Mouse (Mus musculus): ENCODE results near the gene Palld. TPM values are rescaled to one million over a fixed set of nuclear protein-coding genes. Genes with fewer than 3 reads are reported as not detected.

The Palld gene
- total and polyA plus RNA-seq, 2 experiments from 2014 or later = 10.7 to 11.0 TPM

DNA sequence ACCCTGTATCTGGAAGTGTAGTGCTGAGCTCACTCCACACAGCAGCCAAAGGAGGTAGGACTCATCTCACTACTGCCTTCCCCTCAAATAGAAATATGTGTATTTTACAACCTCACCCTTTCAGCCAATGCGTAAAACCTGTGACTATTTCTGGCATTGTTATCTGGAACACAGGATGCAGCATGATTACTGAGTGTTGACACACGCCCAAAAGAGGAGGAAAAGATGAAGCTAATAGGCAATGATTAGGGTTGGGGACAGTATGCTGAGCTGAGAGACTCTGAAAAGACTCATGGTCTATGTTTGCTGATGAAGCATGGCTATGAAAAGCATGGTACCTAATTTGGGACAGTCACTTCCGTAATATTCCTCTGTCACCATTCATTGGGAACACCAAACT, 124.3 kb downstream of the Palld start:
- Histone ChIP-seq H3K27ac (ENCODE audit: low read depth, low read length) (no peak overlapping the region), H3K4me1 (ENCODE audit: insufficient read depth) (no peaks in the 10 kb centered on the region), H3K36me3 (ENCODE audit: insufficient read depth) (no peaks in the 10 kb centered on the region), H3K4me3 (ENCODE audit: low read depth, low read length) (no peak overlapping the region), H3K27me3 (ENCODE audit: insufficient read depth, low read length) (no peaks in the 10 kb centered on the region), H3K9ac (no peak overlapping the region), H3K9me3 (ENCODE audit: low read length) (no peaks in the 10 kb centered on the region), H3K4me2 (ENCODE audit: low read depth) (no peak overlapping the region)
- ATAC-seq (no peak), DNase-seq (no peak)
- WGBS = 73% methylated on average over 3 of the region's 3 CpGs
- no peak for TF ChIP-seq CTCF (IDR thresholded peaks at IDR 0.05; ENCODE audit: low read depth)

DNA sequence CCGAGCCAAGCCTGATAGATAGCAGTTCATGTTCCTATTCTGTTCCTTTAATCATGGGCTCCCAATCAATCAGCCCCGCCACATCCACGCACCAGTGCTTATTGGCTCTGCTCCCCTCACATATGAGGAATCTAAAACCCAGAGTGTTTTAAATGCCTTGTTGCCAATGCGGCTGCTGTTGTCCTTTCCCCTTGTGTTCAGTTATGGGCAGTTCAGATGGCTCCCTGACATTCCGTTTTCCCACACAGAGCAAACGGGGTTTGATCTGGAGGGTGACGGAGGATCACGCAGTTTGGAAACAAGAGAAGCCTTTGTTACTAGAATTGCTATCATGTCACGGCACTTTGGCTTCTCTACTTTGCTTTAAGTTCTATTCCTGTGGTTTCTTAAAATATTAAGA, 125.9 kb downstream of the Palld start:
- no peak overlapping the region for H3K9ac ChIP-seq
- no peaks in the 10 kb centered on the region for H3K9me3 ChIP-seq (ENCODE audit: low read length)
- no peaks in the 10 kb centered on the region for H3K4me1 ChIP-seq (ENCODE audit: insufficient read depth)
- DNase-seq (no peak), ATAC-seq (no peak)
- no peaks in the 10 kb centered on the region for H3K27me3 ChIP-seq (ENCODE audit: insufficient read depth, low read length)
- no peaks in the 10 kb centered on the region for H3K36me3 ChIP-seq (ENCODE audit: insufficient read depth)
- no peak overlapping the region for H3K4me3 ChIP-seq (ENCODE audit: low read depth, low read length)
- TF ChIP-seq CTCF (IDR thresholded peaks at IDR 0.05; ENCODE audit: low read depth) = no peak
- WGBS = 77% methylated on average over 9 of the region's 9 CpGs
- H3K4me2 ChIP-seq (ENCODE audit: low read depth) = no peak overlapping the region
- H3K27ac ChIP-seq (ENCODE audit: low read depth, low read length) = no peak overlapping the region

DNA sequence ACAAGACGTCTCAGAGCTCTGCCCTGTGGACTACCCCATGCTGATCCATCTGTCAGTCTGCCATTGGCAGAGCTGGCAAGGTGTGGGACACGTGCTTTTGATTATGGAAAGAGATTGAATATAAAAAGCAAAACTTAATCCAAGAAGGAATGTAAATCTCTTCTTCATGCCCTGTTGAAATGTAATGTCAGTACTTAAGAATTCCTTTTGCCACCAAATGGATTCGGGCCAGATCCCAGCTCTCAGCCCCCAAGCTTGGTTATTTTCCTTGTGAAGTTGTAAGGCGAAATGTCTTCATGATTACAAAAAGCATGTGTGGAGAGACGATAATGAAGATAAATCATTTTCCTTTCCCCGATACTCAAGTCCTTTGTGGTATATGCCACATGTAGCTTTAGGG, 126.6 kb downstream of the Palld start:
- no peak overlapping the region for H3K4me2 ChIP-seq (ENCODE audit: low read depth)
- no peak overlapping the region for H3K9ac ChIP-seq
- H3K4me3 ChIP-seq (ENCODE audit: low read depth, low read length) = no peak overlapping the region
- 75% methylated on average over 6 of the region's 6 CpGs for WGBS
- H3K27ac ChIP-seq (ENCODE audit: low read depth, low read length) = no peak overlapping the region
- H3K36me3 ChIP-seq (ENCODE audit: insufficient read depth) = no peaks in the 10 kb centered on the region
- no peaks in the 10 kb centered on the region for H3K27me3 ChIP-seq (ENCODE audit: insufficient read depth, low read length)
- no peak for DNase-seq
- no peak for ATAC-seq
- H3K4me1 ChIP-seq (ENCODE audit: insufficient read depth) = no peaks in the 10 kb centered on the region
- TF ChIP-seq CTCF (IDR thresholded peaks at IDR 0.05; ENCODE audit: low read depth) = no peak
- no peaks in the 10 kb centered on the region for H3K9me3 ChIP-seq (ENCODE audit: low read length)

DNA sequence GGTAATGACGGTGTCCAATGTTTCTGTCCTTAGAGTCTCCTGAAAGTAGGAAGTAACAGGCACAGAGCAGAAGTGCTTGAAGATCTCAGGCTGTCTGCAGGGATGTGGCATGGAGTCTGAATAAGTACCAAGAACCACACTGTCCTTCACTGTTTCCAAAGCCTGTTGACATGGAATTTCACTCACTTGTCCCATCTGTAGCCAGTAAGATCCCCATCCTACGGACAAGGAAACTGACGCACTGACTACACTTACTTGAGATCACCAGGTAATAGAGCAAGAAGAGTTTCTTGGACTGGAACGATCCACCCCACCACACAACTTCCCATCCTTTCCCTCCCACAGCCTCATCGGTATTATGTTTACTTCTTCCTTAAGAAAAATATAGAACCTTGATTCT, 128.3 kb downstream of the Palld start:
- H3K4me1 ChIP-seq (ENCODE audit: insufficient read depth) = no peaks in the 10 kb centered on the region
- H3K4me3 ChIP-seq (ENCODE audit: low read depth, low read length) = no peak overlapping the region
- DNase-seq (no peak), ATAC-seq (no peak)
- no peaks in the 10 kb centered on the region for H3K36me3 ChIP-seq (ENCODE audit: insufficient read depth)
- no peaks in the 10 kb centered on the region for H3K9me3 ChIP-seq (ENCODE audit: low read length)
- no peak overlapping the region for H3K27ac ChIP-seq (ENCODE audit: low read depth, low read length)
- no peak overlapping the region for H3K4me2 ChIP-seq (ENCODE audit: low read depth)
- 90% methylated on average over 5 of the region's 5 CpGs for WGBS
- no peaks in the 10 kb centered on the region for H3K27me3 ChIP-seq (ENCODE audit: insufficient read depth, low read length)
- TF ChIP-seq CTCF (IDR thresholded peaks at IDR 0.05; ENCODE audit: low read depth) = no peak
- H3K9ac ChIP-seq = no peak overlapping the region

DNA sequence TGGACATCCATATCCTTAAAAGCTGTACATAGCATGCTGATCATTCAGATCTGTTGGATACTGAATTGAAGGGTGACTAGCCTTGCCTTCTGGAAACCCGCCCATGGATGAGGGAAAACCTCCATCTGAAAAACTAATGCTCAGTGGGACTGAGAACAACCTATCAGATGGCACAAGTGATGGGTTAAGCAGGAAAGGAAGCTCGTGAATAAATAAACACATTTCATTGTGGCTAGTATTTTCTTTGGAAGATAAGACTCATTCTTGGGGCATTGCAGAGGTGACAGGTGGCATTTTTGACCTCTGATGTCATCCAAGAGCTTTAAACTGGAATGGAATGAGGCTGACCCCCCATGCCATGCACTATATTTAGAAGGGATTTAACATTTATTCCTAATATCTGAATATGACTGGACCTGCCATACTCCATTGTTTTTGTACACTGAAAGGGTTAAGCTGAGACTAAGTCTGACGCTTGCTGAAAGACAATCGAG, 128.8 kb downstream of the Palld start:
- Histone ChIP-seq H3K9me3 (ENCODE audit: low read length) (no peaks in the 10 kb centered on the region), H3K27ac (ENCODE audit: low read depth, low read length) (no peak overlapping the region), H3K9ac (no peak overlapping the region), H3K4me3 (ENCODE audit: low read depth, low read length) (no peak overlapping the region), H3K36me3 (ENCODE audit: insufficient read depth) (no peaks in the 10 kb centered on the region), H3K4me1 (ENCODE audit: insufficient read depth) (no peaks in the 10 kb centered on the region), H3K4me2 (ENCODE audit: low read depth) (no peak overlapping the region), H3K27me3 (ENCODE audit: insufficient read depth, low read length) (no peaks in the 10 kb centered on the region)
- no peak for ATAC-seq
- DNase-seq = no peak
- no peak for TF ChIP-seq CTCF (IDR thresholded peaks at IDR 0.05; ENCODE audit: low read depth)
- WGBS = 77% methylated on average over 4 of the region's 4 CpGs

DNA sequence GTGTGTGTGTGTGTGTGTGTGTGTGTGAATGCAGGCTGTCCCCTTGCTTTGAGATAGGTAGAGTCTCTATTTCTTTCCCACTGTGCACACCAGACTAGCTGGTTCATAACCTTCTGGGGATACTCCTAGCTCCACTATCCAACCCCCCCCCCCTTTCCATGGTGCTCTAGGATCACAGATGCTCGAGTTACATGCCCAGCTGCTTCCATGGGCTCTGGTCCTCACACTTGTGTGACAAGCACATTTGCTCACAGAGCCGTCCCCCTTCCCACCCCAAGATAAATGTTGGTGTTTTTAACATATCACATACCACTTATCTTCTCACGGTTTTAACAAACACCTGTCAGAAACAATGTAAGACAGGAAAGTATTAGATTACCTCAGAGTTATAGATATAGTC, 131.2 kb downstream of the Palld start:
- no peak overlapping the region for H3K4me3 ChIP-seq (ENCODE audit: low read depth, low read length)
- H3K27ac ChIP-seq (ENCODE audit: low read depth, low read length) = no peak overlapping the region
- H3K36me3 ChIP-seq (ENCODE audit: insufficient read depth) = no peaks in the 10 kb centered on the region
- no peaks in the 10 kb centered on the region for H3K4me1 ChIP-seq (ENCODE audit: insufficient read depth)
- DNase-seq (no peak), ATAC-seq (no peak)
- no peak overlapping the region for H3K9ac ChIP-seq
- no peak overlapping the region for H3K4me2 ChIP-seq (ENCODE audit: low read depth)
- no peak for TF ChIP-seq CTCF (IDR thresholded peaks at IDR 0.05; ENCODE audit: low read depth)
- no peaks in the 10 kb centered on the region for H3K9me3 ChIP-seq (ENCODE audit: low read length)
- WGBS = 79% methylated on average over 3 of the region's 3 CpGs
- no peaks in the 10 kb centered on the region for H3K27me3 ChIP-seq (ENCODE audit: insufficient read depth, low read length)

DNA sequence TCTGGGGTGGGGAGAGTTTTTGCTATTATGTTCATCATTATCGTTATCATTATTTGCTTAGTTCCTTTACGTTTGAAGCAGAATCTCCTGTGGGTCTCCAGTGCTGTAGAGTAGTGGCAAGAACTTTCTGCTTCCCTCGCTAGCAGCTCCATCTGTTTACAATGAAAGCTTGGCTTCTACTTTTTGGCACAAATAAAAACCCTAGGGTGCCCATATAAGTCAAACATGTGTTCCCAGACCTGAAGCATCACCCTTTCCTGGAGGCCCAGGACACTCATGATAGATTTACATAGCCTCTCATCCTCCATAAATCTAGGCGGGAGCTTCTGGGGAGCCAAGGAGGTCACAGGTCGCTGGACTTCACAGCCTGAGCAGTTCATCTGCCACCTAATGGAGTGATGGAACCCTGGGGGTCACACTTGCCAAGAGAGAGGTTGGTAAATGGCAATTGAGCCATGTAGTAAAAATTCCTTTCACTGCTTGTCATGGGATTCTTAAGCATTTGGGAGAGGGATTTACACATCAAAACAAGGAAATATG, 133.1 kb downstream of the Palld start:
- Histone ChIP-seq H3K27ac (ENCODE audit: low read depth, low read length) (no peak overlapping the region), H3K9ac (no peak overlapping the region), H3K36me3 (ENCODE audit: insufficient read depth) (no peaks in the 10 kb centered on the region), H3K4me3 (ENCODE audit: low read depth, low read length) (no peak overlapping the region), H3K4me2 (ENCODE audit: low read depth) (no peak overlapping the region), H3K4me1 (ENCODE audit: insufficient read depth) (no peaks in the 10 kb centered on the region), H3K9me3 (ENCODE audit: low read length) (no peaks in the 10 kb centered on the region), H3K27me3 (ENCODE audit: insufficient read depth, low read length) (no peaks in the 10 kb centered on the region)
- no peak for DNase-seq
- 77% methylated on average over 5 of the region's 5 CpGs for WGBS
- no peak for ATAC-seq
- no peak for TF ChIP-seq CTCF (IDR thresholded peaks at IDR 0.05; ENCODE audit: low read depth)
